Mouse (Mus musculus) heart, postnatal 10 days (tissue): Measurements from ENCODE around the gene Mycs. TPM values are rescaled to one million over a fixed set of nuclear protein-coding genes. Genes with fewer than 3 reads are reported as not detected.

ENCODE experiments used
- DNase-seq, 2 experiments: peaks; one replicate each; pipeline ENCODE4 v3.0.0; 2021
- intact Hi-C: fragments of 180-260 bp; cut with DNase I; formaldehyde crosslinking; loops from one replicate; pipeline ENCODE4 v1.15.1; 2025
- total RNA-seq, 2 experiments: library from RNA; stranded (reverse); gene quantifications; 2 replicates each; pipeline ENCODE4 v1.2.3; 2021

The Mycs gene
- not detected for total RNA-seq

- no peak for DNase-seq
- intact Hi-C loops = no loop called here
These were observed at the start of gene Mycs for GRCm38 (mm10) chrX:5469165-5469564. Mycs (minus strand) TSS chrX:5469265.

- DNase-seq = no peak
- intact Hi-C loops = no loop called here
These were observed 1.0 kb downstream of the Mycs start for GRCm38 (mm10) chrX:5468022-5468421.

Other genes with a start within 250 kb of the Mycs start
- gene Btbd35f7, start 199.8 kb upstream of the Mycs start, total RNA-seq = not detected